Mouse (Mus musculus): ENCODE data around the gene Bcorl1. TPM values are rescaled to one million over a fixed set of nuclear protein-coding genes. Genes with fewer than 3 reads are reported as not detected.

Gene Bcorl1
- polyA plus RNA-seq, 1 experiment from 2014 or later = 6.6 TPM

GRCm38 (mm10) chrX:48405141-48405540 is 64.0 kb downstream of the Bcorl1 start:
- Histone ChIP-seq H3K4me1 (replicated peaks) (0 out of 2 replicates have a peak, but pooled peaks cover 3% of the 10 kb centered on the region), H3K27me3 (no peaks in the 10 kb centered on the region), H3K4me2 (replicated peaks) (no peak overlapping the region), H3K36me3 (peaks cover 59% of the 10 kb centered on the region), H3K27ac (no peak overlapping the region), H3K9ac (replicated peaks) (no peak overlapping the region), H3K4me3 (replicated peaks) (no peak overlapping the region), H3K9me3 (no peaks in the 10 kb centered on the region)
- whole genome bisulfite sequencing = 53% methylated on average over 3 of the region's 3 CpGs
- ATAC-seq = no peak

GRCm38 (mm10) chrX:48409611-48410387 is 68.6 kb downstream of the Bcorl1 start:
- WGBS = 10% methylated on average over 36 of the region's 36 CpGs
- peak; percentile 89 for ATAC-seq
- H3K4me1 ChIP-seq (replicated peaks) = 0 out of 2 replicates have a peak, but pooled peaks cover 3% of the 10 kb centered on the region
- H3K36me3 ChIP-seq = peaks cover 17% of the 10 kb centered on the region; the same call in 1 of the 2 replicates
- H3K4me2 ChIP-seq (replicated peaks) = peak overlapping the region; percentile 52
- H3K27me3 ChIP-seq = no peaks in the 10 kb centered on the region
- no peak overlapping the region for H3K9ac ChIP-seq (replicated peaks)
- no peaks in the 10 kb centered on the region for H3K9me3 ChIP-seq
- no peak overlapping the region for H3K27ac ChIP-seq
- H3K4me3 ChIP-seq (replicated peaks) = peak overlapping the region; percentile 38

- Histone ChIP-seq H3K9ac (replicated peaks) (no peak overlapping the region), H3K4me2 (replicated peaks) (peak overlapping the region; percentile 52), H3K4me1 (replicated peaks) (0 out of 2 replicates have a peak, but pooled peaks cover 3% of the 10 kb centered on the region), H3K36me3 (peaks cover 12% of the 10 kb centered on the region; the same call in 1 of the 2 replicates), H3K27me3 (no peaks in the 10 kb centered on the region), H3K9me3 (no peaks in the 10 kb centered on the region), H3K27ac (no peak overlapping the region), H3K4me3 (replicated peaks) (peak overlapping the region; percentile 38)
- peak; percentile 44 for ATAC-seq
- WGBS = 36% methylated on average over 7 of the region's 7 CpGs
Observed at GRCm38 (mm10) chrX:48410388-48410776, 69.2 kb downstream of the Bcorl1 start.

- no peak overlapping the region for H3K27ac ChIP-seq
- no peak overlapping the region for H3K4me3 ChIP-seq (replicated peaks)
- H3K36me3 ChIP-seq = no peaks in the 10 kb centered on the region
- no peak overlapping the region for H3K9ac ChIP-seq (replicated peaks)
- no peak overlapping the region for H3K4me2 ChIP-seq (replicated peaks)
- H3K4me1 ChIP-seq (replicated peaks) = 0 out of 2 replicates have a peak, but pooled peaks cover 3% of the 10 kb centered on the region
- WGBS = 85% methylated on average over 6 of the region's 6 CpGs
- ATAC-seq = no peak
- no peaks in the 10 kb centered on the region for H3K27me3 ChIP-seq
- no peaks in the 10 kb centered on the region for H3K9me3 ChIP-seq
Observed at GRCm38 (mm10) chrX:48412629-48413028, 71.5 kb downstream of the Bcorl1 start.

GRCm38 (mm10) chrX:48414291-48414690 is 73.1 kb downstream of the Bcorl1 start:
- WGBS = 89% methylated on average over 5 of the region's 5 CpGs
- no peak for ATAC-seq
- H3K36me3 ChIP-seq = no peaks in the 10 kb centered on the region
- H3K4me3 ChIP-seq (replicated peaks) = no peak overlapping the region
- no peak overlapping the region for H3K4me2 ChIP-seq (replicated peaks)
- H3K27me3 ChIP-seq = no peaks in the 10 kb centered on the region
- H3K9ac ChIP-seq (replicated peaks) = no peak overlapping the region
- 0 out of 2 replicates have a peak, but pooled peaks cover 3% of the 10 kb centered on the region for H3K4me1 ChIP-seq (replicated peaks)
- no peak overlapping the region for H3K27ac ChIP-seq
- no peaks in the 10 kb centered on the region for H3K9me3 ChIP-seq

- Histone ChIP-seq H3K36me3 (no peaks in the 10 kb centered on the region), H3K9me3 (no peaks in the 10 kb centered on the region), H3K27ac (no peak overlapping the region), H3K4me3 (replicated peaks) (no peak overlapping the region), H3K9ac (replicated peaks) (no peak overlapping the region), H3K4me1 (replicated peaks) (no peaks in the 10 kb centered on the region), H3K4me2 (replicated peaks) (no peak overlapping the region), H3K27me3 (no peaks in the 10 kb centered on the region)
- no peak for ATAC-seq
- WGBS = 77% methylated on average over 2 of the region's 2 CpGs
Observed at GRCm38 (mm10) chrX:48418417-48418816, 77.3 kb downstream of the Bcorl1 start.

- H3K4me1 ChIP-seq (replicated peaks) = no peaks in the 10 kb centered on the region
- H3K4me3 ChIP-seq (replicated peaks) = no peak overlapping the region
- WGBS = 36% methylated on average over 4 of the region's 4 CpGs
- ATAC-seq = no peak
- no peak overlapping the region for H3K4me2 ChIP-seq (replicated peaks)
- H3K27me3 ChIP-seq = no peaks in the 10 kb centered on the region
- H3K36me3 ChIP-seq = no peaks in the 10 kb centered on the region
- H3K27ac ChIP-seq = no peak overlapping the region
- no peak overlapping the region for H3K9ac ChIP-seq (replicated peaks)
- H3K9me3 ChIP-seq = no peaks in the 10 kb centered on the region
Observed at GRCm38 (mm10) chrX:48422986-48423385, 81.8 kb downstream of the Bcorl1 start.

GRCm38 (mm10) chrX:48423671-48424070 is 82.5 kb downstream of the Bcorl1 start:
- no peaks in the 10 kb centered on the region for H3K9me3 ChIP-seq
- no peak overlapping the region for H3K9ac ChIP-seq (replicated peaks)
- H3K4me1 ChIP-seq (replicated peaks) = no peaks in the 10 kb centered on the region
- H3K4me3 ChIP-seq (replicated peaks) = no peak overlapping the region
- no peak for ATAC-seq
- no peaks in the 10 kb centered on the region for H3K36me3 ChIP-seq
- H3K27ac ChIP-seq = no peak overlapping the region
- no peaks in the 10 kb centered on the region for H3K27me3 ChIP-seq
- no peak overlapping the region for H3K4me2 ChIP-seq (replicated peaks)
- WGBS = 60% methylated on average over 1 of the region's 1 CpGs

- no peak overlapping the region for H3K9ac ChIP-seq (replicated peaks)
- H3K36me3 ChIP-seq = no peaks in the 10 kb centered on the region
- H3K27me3 ChIP-seq = no peaks in the 10 kb centered on the region
- 55% methylated on average over 3 of the region's 3 CpGs for WGBS
- H3K27ac ChIP-seq = no peak overlapping the region
- no peak overlapping the region for H3K4me3 ChIP-seq (replicated peaks)
- H3K9me3 ChIP-seq = no peaks in the 10 kb centered on the region
- H3K4me2 ChIP-seq (replicated peaks) = no peak overlapping the region
- no peak for ATAC-seq
- no peaks in the 10 kb centered on the region for H3K4me1 ChIP-seq (replicated peaks)
Observed at GRCm38 (mm10) chrX:48424583-48424982, 83.4 kb downstream of the Bcorl1 start.

GRCm38 (mm10) chrX:48425280-48425679 is 84.1 kb downstream of the Bcorl1 start:
- Histone ChIP-seq H3K9me3 (no peaks in the 10 kb centered on the region), H3K9ac (replicated peaks) (no peak overlapping the region), H3K4me1 (replicated peaks) (no peaks in the 10 kb centered on the region), H3K36me3 (no peaks in the 10 kb centered on the region), H3K27ac (no peak overlapping the region), H3K4me3 (replicated peaks) (no peak overlapping the region), H3K4me2 (replicated peaks) (no peak overlapping the region), H3K27me3 (no peaks in the 10 kb centered on the region)
- ATAC-seq = no peak
- 74% methylated on average over 7 of the region's 7 CpGs for WGBS

- no peaks in the 10 kb centered on the region for H3K36me3 ChIP-seq
- no peak overlapping the region for H3K27ac ChIP-seq
- H3K9me3 ChIP-seq = no peaks in the 10 kb centered on the region
- H3K4me1 ChIP-seq (replicated peaks) = no peaks in the 10 kb centered on the region
- no peaks in the 10 kb centered on the region for H3K27me3 ChIP-seq
- no peak overlapping the region for H3K4me3 ChIP-seq (replicated peaks)
- H3K4me2 ChIP-seq (replicated peaks) = no peak overlapping the region
- WGBS = 87% methylated on average over 6 of the region's 6 CpGs
- no peak for ATAC-seq
- H3K9ac ChIP-seq (replicated peaks) = no peak overlapping the region
Observed at GRCm38 (mm10) chrX:48428241-48428640, 87.1 kb downstream of the Bcorl1 start.

- Histone ChIP-seq H3K9ac (replicated peaks) (no peak overlapping the region), H3K36me3 (no peaks in the 10 kb centered on the region), H3K27ac (no peak overlapping the region), H3K4me3 (replicated peaks) (no peak overlapping the region), H3K27me3 (no peaks in the 10 kb centered on the region), H3K4me2 (replicated peaks) (no peak overlapping the region), H3K9me3 (no peaks in the 10 kb centered on the region), H3K4me1 (replicated peaks) (no peaks in the 10 kb centered on the region)
- no peak for ATAC-seq
- WGBS = 88% methylated on average over 8 of the region's 8 CpGs
Observed at GRCm38 (mm10) chrX:48428642-48429041, 87.5 kb downstream of the Bcorl1 start.

- no peaks in the 10 kb centered on the region for H3K27me3 ChIP-seq
- ATAC-seq = no peak
- no peak overlapping the region for H3K9ac ChIP-seq (replicated peaks)
- H3K4me1 ChIP-seq (replicated peaks) = no peaks in the 10 kb centered on the region
- no peak overlapping the region for H3K27ac ChIP-seq
- H3K4me3 ChIP-seq (replicated peaks) = no peak overlapping the region
- H3K4me2 ChIP-seq (replicated peaks) = no peak overlapping the region
- no peaks in the 10 kb centered on the region for H3K36me3 ChIP-seq
- no peaks in the 10 kb centered on the region for H3K9me3 ChIP-seq
Observed at GRCm38 (mm10) chrX:48429100-48429499, 87.9 kb downstream of the Bcorl1 start.
